Mouse (Mus musculus) midbrain, postnatal 0 days (tissue): ENCODE results near the gene Gpat2. TPM values are rescaled to one million over a fixed set of nuclear protein-coding genes. Genes with fewer than 3 reads are reported as not detected.

Experiments used
- ATAC-seq: fragments of 200-750 bp; cut with Nextera tagmentation; 2 replicates; pipeline ENCODE4 v1.8.0; 2017; ENCODE audit warnings: moderate number of reproducible peaks, mild to moderate bottlenecking, moderate TSS enrichment, moderate library complexity; ENCODE audit not compliant: low FRiP score
- DNase-seq: peaks from one replicate; pipeline ENCODE4 v3.0.0-alpha.2; 2015; ENCODE audit warnings: low spot score
- H3K27ac ChIP-seq: fragments of 300-500 bp; sonication (generic); 2 replicates; pipeline ENCODE4 v1.5.1; 2014; ENCODE audit warnings: low read depth, mild to moderate bottlenecking, low read length, mixed read lengths
- H3K27me3 ChIP-seq: fragments of 300-500 bp; sonication (generic); 2 replicates; pipeline ENCODE4 v1.6.1; 2014; ENCODE audit warnings: low read length, control low read depth, mixed read lengths; ENCODE audit not compliant: insufficient read depth
- H3K36me3 ChIP-seq: fragments of 300-500 bp; sonication (generic); 2 replicates; pipeline ENCODE4 v1.6.1; 2014; ENCODE audit warnings: low read length, control low read depth, mixed read lengths; ENCODE audit not compliant: insufficient read depth
- H3K4me1 ChIP-seq: fragments of 300-500 bp; sonication (generic); 2 replicates; pipeline ENCODE4 v1.6.1; 2014; ENCODE audit warnings: mild to moderate bottlenecking, control low read depth, antibody characterized with exemption, low read length, mixed read lengths; ENCODE audit not compliant: insufficient read depth
- H3K4me2 ChIP-seq: fragments of 300-500 bp; sonication (generic); 2 replicates; pipeline ENCODE4 v1.6.1; 2014; ENCODE audit warnings: low read depth, mild to moderate bottlenecking, low read length, mixed read lengths; ENCODE audit not compliant: poor library complexity, severe bottlenecking
- H3K4me3 ChIP-seq: fragments of 300-500 bp; sonication (generic); 2 replicates; pipeline ENCODE4 v1.5.1; 2014; ENCODE audit warnings: low read depth, mild to moderate bottlenecking, low read length, moderate library complexity
- H3K9ac ChIP-seq: fragments of 300-500 bp; sonication (generic); replicated peaks from 2 replicates; pipeline ENCODE4 v1.6.1; 2014; ENCODE audit warnings: mild to moderate bottlenecking, low read length, moderate library complexity, mixed read lengths; ENCODE audit not compliant: poor library complexity, severe bottlenecking
- H3K9me3 ChIP-seq: fragments of 300-500 bp; sonication (generic); 2 replicates; pipeline ENCODE4 v1.6.1; 2016; ENCODE audit warnings: low read length, control low read depth
- CTCF ChIP-seq: IDR thresholded peaks from 2 replicates; pipeline ENCODE4 v1.5.1; 2016; ENCODE audit warnings: antibody characterized with exemption, mild to moderate bottlenecking
- whole genome bisulfite sequencing: fragments of 180-500 bp; shearing (Covaris S2); extraction: QIAGEN DNeasy Blood & Tissue Kit; methylation state at CpG from one replicate; pipeline ENCODE4 v1.1.7; 2014; 5-methylcytosine and 5-hydroxymethylcytosine counted together
- polyA plus RNA-seq: library from polyadenylated mRNA; unstranded; fragments of >200 nt; fragmentation: Nextera tagmentation; extraction: Ambion mirVana; gene quantifications from 2 replicates; pipeline ENCODE4 v1.2.1, GENCODE M21; 2015
- total RNA-seq: library from RNA; depleted of rRNA; stranded (reverse); fragments of >200 nt; gene quantifications from 2 replicates; pipeline ENCODE4 v1.2.3, GENCODE M21; 2014; rRNA removed

The Gpat2 gene
- total and polyA plus RNA-seq, 2 experiments from 2014 or later = 0.23 to 0.55 TPM

GRCm38 (mm10) chr2:127484476-127485170, 59.6 kb downstream of the Gpat2 start:
- peak overlapping the region; percentile 5; the same call in 1 of the 2 replicates for H3K4me3 ChIP-seq
- 12% methylated on average over 19 of the region's 19 CpGs for WGBS
- ATAC-seq = peak; percentile 48; the same call in 1 of the 2 replicates

More at GRCm38 (mm10) chr2:127484476-127485170, 59.6 kb downstream of the Gpat2 start:
- peak; percentile 75 for DNase-seq
- H3K27me3 ChIP-seq = peaks cover 57% of the 10 kb centered on the region
- no peaks in the 10 kb centered on the region for H3K36me3 ChIP-seq
- peaks cover 13% of the 10 kb centered on the region; the same call in 1 of the 2 replicates for H3K4me1 ChIP-seq
- TF ChIP-seq CTCF = peak; percentile 9; the same call in 1 of the 2 replicates
- H3K27ac ChIP-seq = no peak overlapping the region
- H3K9me3 ChIP-seq = no peaks in the 10 kb centered on the region
- peak overlapping the region; percentile 33; the same call in 1 of the 2 replicates for H3K9ac ChIP-seq
- peak overlapping the region; percentile 28 for H3K4me2 ChIP-seq

Other genes starting within 250 kb of the Gpat2 start
- 0.66 TPM in 1 of 2 replicates, not detected in the other for gene 1810024B03Rik, start 216.9 kb upstream of the Gpat2 start, total RNA-seq
- gene 1810024B03Rik, start 216.9 kb upstream of the Gpat2 start, polyA plus RNA-seq = 0.96 and 1.2 TPM in 2 replicates
- gene Snrnp200, start 216.8 kb upstream of the Gpat2 start, total RNA-seq = 95.1 and 106 TPM in 2 replicates
- gene Snrnp200, start 216.8 kb upstream of the Gpat2 start, polyA plus RNA-seq = 32.5 and 32.9 TPM in 2 replicates
- gene Ciao1, start 177.4 kb upstream of the Gpat2 start, total RNA-seq = 27.5 and 33.9 TPM in 2 replicates
- gene Ciao1, start 177.4 kb upstream of the Gpat2 start, polyA plus RNA-seq = 23.9 and 29.8 TPM in 2 replicates
- 108 and 131 TPM in 2 replicates for gene Tmem127, start 177.3 kb upstream of the Gpat2 start, total RNA-seq
- 74.0 and 75.5 TPM in 2 replicates for gene Tmem127, start 177.3 kb upstream of the Gpat2 start, polyA plus RNA-seq
- gene Stard7, start 155.0 kb upstream of the Gpat2 start, total RNA-seq = 151 and 167 TPM in 2 replicates
- 100 and 104 TPM in 2 replicates for gene Stard7, start 155.0 kb upstream of the Gpat2 start, polyA plus RNA-seq
- gene Dusp2, start 89.0 kb upstream of the Gpat2 start, total RNA-seq = 10.8 and 18.0 TPM in 2 replicates
- gene Dusp2, start 89.0 kb upstream of the Gpat2 start, polyA plus RNA-seq = 23.0 and 23.6 TPM in 2 replicates
- gene Astl, start 86.6 kb upstream of the Gpat2 start, total RNA-seq = not detected in 2 replicates
- not detected in 2 replicates for gene Astl, start 86.6 kb upstream of the Gpat2 start, polyA plus RNA-seq
- gene Adra2b, start 62.0 kb upstream of the Gpat2 start, total RNA-seq = 0.66 and 0.71 TPM in 2 replicates
- gene Adra2b, start 62.0 kb upstream of the Gpat2 start, polyA plus RNA-seq = 0.54 and 0.68 TPM in 2 replicates
- 25.1 and 32.4 TPM in 2 replicates for gene Fahd2a, start 19.4 kb downstream of the Gpat2 start, total RNA-seq
- 27.3 and 29.2 TPM in 2 replicates for gene Fahd2a, start 19.4 kb downstream of the Gpat2 start, polyA plus RNA-seq
- 24.6 and 33.2 TPM in 2 replicates for gene Kcnip3, start 96.9 kb downstream of the Gpat2 start, total RNA-seq
- 14.2 and 17.1 TPM in 2 replicates for gene Kcnip3, start 96.9 kb downstream of the Gpat2 start, polyA plus RNA-seq
- 0.44 TPM in 1 of 2 replicates, not detected in the other for gene Prom2, start 116.3 kb downstream of the Gpat2 start, total RNA-seq
- 0.06 and 0.09 TPM in 2 replicates for gene Prom2, start 116.3 kb downstream of the Gpat2 start, polyA plus RNA-seq
- gene Zfp661, start 161.9 kb downstream of the Gpat2 start, total RNA-seq = 6.8 and 7.0 TPM in 2 replicates
- gene Zfp661, start 161.9 kb downstream of the Gpat2 start, polyA plus RNA-seq = 3.7 and 4.1 TPM in 2 replicates
- 69.4 and 87.5 TPM in 2 replicates for gene Mrps5, start 162.0 kb downstream of the Gpat2 start, total RNA-seq
- 134 and 140 TPM in 2 replicates for gene Mrps5, start 162.0 kb downstream of the Gpat2 start, polyA plus RNA-seq
- gene Mal, start 231.5 kb downstream of the Gpat2 start, total RNA-seq = 2.6 and 4.3 TPM in 2 replicates
- 2.1 and 3.3 TPM in 2 replicates for gene Mal, start 231.5 kb downstream of the Gpat2 start, polyA plus RNA-seq